Mouse (Mus musculus): ENCODE data around the gene Nfib. TPM values are rescaled to one million over a fixed set of nuclear protein-coding genes. Genes with fewer than 3 reads are reported as not detected.

Gene Nfib
- polyA plus RNA-seq, 2 experiments = 57.3 to 126 TPM

GRCm38 (mm10) chr4:82641066-82641680, 64.4 kb downstream of the Nfib start:
- 66% methylated on average over 5 of the region's 5 CpGs for WGBS
- H3K4me2 ChIP-seq (replicated peaks; ENCODE audit: low read depth, low read length, severe bottlenecking) = no peak overlapping the region
- peaks cover 6% of the 10 kb centered on the region; the same call in 1 of the 2 replicates for H3K4me1 ChIP-seq (ENCODE audit: control insufficient read depth, insufficient read depth, low read length)
- no peak for DNase-seq (ENCODE audit: low spot score)
- ATAC-seq (ENCODE audit: low FRiP score, low read depth) = no peak
- TF ChIP-seq POLR2A (IDR thresholded peaks at IDR 0.05; ENCODE audit: borderline replicate concordance, extremely low read depth, insufficient read depth, insufficient read length) = no peak
- no peaks in the 10 kb centered on the region for H3K9me3 ChIP-seq (ENCODE audit: control insufficient read depth, low read length)
- no peak overlapping the region for H3K9ac ChIP-seq (ENCODE audit: low read depth, low read length, severe bottlenecking)
- no peaks in the 10 kb centered on the region for H3K36me3 ChIP-seq (ENCODE audit: control insufficient read depth, insufficient read depth, low read length)
- H3K27ac ChIP-seq (replicated peaks; ENCODE audit: low read depth, low read length) = no peak overlapping the region; the same call in 1 of the 2 replicates
- H3K27me3 ChIP-seq (ENCODE audit: control insufficient read depth, insufficient read depth, low read length) = no peaks in the 10 kb centered on the region
- H3K4me3 ChIP-seq (replicated peaks; ENCODE audit: low read length) = no peak overlapping the region

GRCm38 (mm10) chr4:82638251-82638650, 67.3 kb downstream of the Nfib start:
- no peak overlapping the region for H3K27ac ChIP-seq (replicated peaks; ENCODE audit: low read depth, low read length)
- TF ChIP-seq POLR2A (IDR thresholded peaks at IDR 0.05; ENCODE audit: borderline replicate concordance, extremely low read depth, insufficient read depth, insufficient read length) = no peak
- WGBS = 95% methylated on average over 9 of the region's 9 CpGs
- H3K36me3 ChIP-seq (ENCODE audit: control insufficient read depth, insufficient read depth, low read length) = no peaks in the 10 kb centered on the region
- no peak for ATAC-seq (ENCODE audit: low FRiP score, low read depth)
- no peak overlapping the region for H3K4me2 ChIP-seq (replicated peaks; ENCODE audit: low read depth, low read length, severe bottlenecking)
- DNase-seq (ENCODE audit: low spot score) = no peak
- H3K9ac ChIP-seq (ENCODE audit: low read depth, low read length, severe bottlenecking) = no peak overlapping the region
- H3K4me3 ChIP-seq (replicated peaks; ENCODE audit: low read length) = no peak overlapping the region
- 0 out of 2 replicates have a peak, but pooled peaks cover 2% of the 10 kb centered on the region for H3K4me1 ChIP-seq (ENCODE audit: control insufficient read depth, insufficient read depth, low read length)
- H3K9me3 ChIP-seq (ENCODE audit: control insufficient read depth, low read length) = no peaks in the 10 kb centered on the region
- H3K27me3 ChIP-seq (ENCODE audit: control insufficient read depth, insufficient read depth, low read length) = no peaks in the 10 kb centered on the region

GRCm38 (mm10) chr4:82637633-82638032, 67.9 kb downstream of the Nfib start:
- WGBS = 87% methylated on average over 4 of the region's 4 CpGs

GRCm38 (mm10) chr4:82636658-82637057, 68.9 kb downstream of the Nfib start:
- Histone ChIP-seq H3K4me2 (replicated peaks; ENCODE audit: low read depth, low read length, severe bottlenecking) (no peak overlapping the region), H3K27me3 (ENCODE audit: control insufficient read depth, insufficient read depth, low read length) (no peaks in the 10 kb centered on the region), H3K9me3 (ENCODE audit: control insufficient read depth, low read length) (no peaks in the 10 kb centered on the region), H3K4me1 (ENCODE audit: control insufficient read depth, insufficient read depth, low read length) (0 out of 2 replicates have a peak, but pooled peaks cover 2% of the 10 kb centered on the region), H3K4me3 (replicated peaks; ENCODE audit: low read length) (no peak overlapping the region), H3K27ac (replicated peaks; ENCODE audit: low read depth, low read length) (no peak overlapping the region), H3K9ac (ENCODE audit: low read depth, low read length, severe bottlenecking) (no peak overlapping the region), H3K36me3 (ENCODE audit: control insufficient read depth, insufficient read depth, low read length) (no peaks in the 10 kb centered on the region)
- no peak for ATAC-seq (ENCODE audit: low FRiP score, low read depth)
- 66% methylated on average over 5 of the region's 5 CpGs for WGBS
- DNase-seq (ENCODE audit: low spot score) = no peak
- no peak for TF ChIP-seq POLR2A (IDR thresholded peaks at IDR 0.05; ENCODE audit: borderline replicate concordance, extremely low read depth, insufficient read depth, insufficient read length)

More at GRCm38 (mm10) chr4:82637633-82638032, 67.9 kb downstream of the Nfib start:
- Histone ChIP-seq H3K36me3 (ENCODE audit: control insufficient read depth, insufficient read depth, low read length) (no peaks in the 10 kb centered on the region), H3K9me3 (ENCODE audit: control insufficient read depth, low read length) (no peaks in the 10 kb centered on the region), H3K4me2 (replicated peaks; ENCODE audit: low read depth, low read length, severe bottlenecking) (no peak overlapping the region), H3K27me3 (ENCODE audit: control insufficient read depth, insufficient read depth, low read length) (no peaks in the 10 kb centered on the region), H3K4me3 (replicated peaks; ENCODE audit: low read length) (no peak overlapping the region), H3K9ac (ENCODE audit: low read depth, low read length, severe bottlenecking) (no peak overlapping the region), H3K27ac (replicated peaks; ENCODE audit: low read depth, low read length) (no peak overlapping the region), H3K4me1 (ENCODE audit: control insufficient read depth, insufficient read depth, low read length) (0 out of 2 replicates have a peak, but pooled peaks cover 2% of the 10 kb centered on the region)
- TF ChIP-seq POLR2A (IDR thresholded peaks at IDR 0.05; ENCODE audit: borderline replicate concordance, extremely low read depth, insufficient read depth, insufficient read length) = no peak
- ATAC-seq (ENCODE audit: low FRiP score, low read depth) = no peak
- no peak for DNase-seq (ENCODE audit: low spot score)

- Histone ChIP-seq H3K4me2 (replicated peaks; ENCODE audit: low read depth, low read length, severe bottlenecking) (no peak overlapping the region), H3K9me3 (ENCODE audit: control insufficient read depth, low read length) (no peaks in the 10 kb centered on the region), H3K9ac (ENCODE audit: low read depth, low read length, severe bottlenecking) (no peak overlapping the region), H3K4me1 (ENCODE audit: control insufficient read depth, insufficient read depth, low read length) (0 out of 2 replicates have a peak, but pooled peaks cover 2% of the 10 kb centered on the region), H3K27me3 (ENCODE audit: control insufficient read depth, insufficient read depth, low read length) (no peaks in the 10 kb centered on the region), H3K27ac (replicated peaks; ENCODE audit: low read depth, low read length) (no peak overlapping the region), H3K4me3 (replicated peaks; ENCODE audit: low read length) (no peak overlapping the region), H3K36me3 (ENCODE audit: control insufficient read depth, insufficient read depth, low read length) (no peaks in the 10 kb centered on the region)
- ATAC-seq (ENCODE audit: low FRiP score, low read depth) (no peak), DNase-seq (ENCODE audit: low spot score) (no peak)
- TF ChIP-seq POLR2A (IDR thresholded peaks at IDR 0.05; ENCODE audit: borderline replicate concordance, extremely low read depth, insufficient read depth, insufficient read length) = no peak
- WGBS = 70% methylated on average over 5 of the region's 5 CpGs
Observed at GRCm38 (mm10) chr4:82635881-82636280, 69.7 kb downstream of the Nfib start.

Measured in limb, embryonic 14.5 days (tissue).